Mouse (Mus musculus): ENCODE data around the gene Per1.

DNA sequence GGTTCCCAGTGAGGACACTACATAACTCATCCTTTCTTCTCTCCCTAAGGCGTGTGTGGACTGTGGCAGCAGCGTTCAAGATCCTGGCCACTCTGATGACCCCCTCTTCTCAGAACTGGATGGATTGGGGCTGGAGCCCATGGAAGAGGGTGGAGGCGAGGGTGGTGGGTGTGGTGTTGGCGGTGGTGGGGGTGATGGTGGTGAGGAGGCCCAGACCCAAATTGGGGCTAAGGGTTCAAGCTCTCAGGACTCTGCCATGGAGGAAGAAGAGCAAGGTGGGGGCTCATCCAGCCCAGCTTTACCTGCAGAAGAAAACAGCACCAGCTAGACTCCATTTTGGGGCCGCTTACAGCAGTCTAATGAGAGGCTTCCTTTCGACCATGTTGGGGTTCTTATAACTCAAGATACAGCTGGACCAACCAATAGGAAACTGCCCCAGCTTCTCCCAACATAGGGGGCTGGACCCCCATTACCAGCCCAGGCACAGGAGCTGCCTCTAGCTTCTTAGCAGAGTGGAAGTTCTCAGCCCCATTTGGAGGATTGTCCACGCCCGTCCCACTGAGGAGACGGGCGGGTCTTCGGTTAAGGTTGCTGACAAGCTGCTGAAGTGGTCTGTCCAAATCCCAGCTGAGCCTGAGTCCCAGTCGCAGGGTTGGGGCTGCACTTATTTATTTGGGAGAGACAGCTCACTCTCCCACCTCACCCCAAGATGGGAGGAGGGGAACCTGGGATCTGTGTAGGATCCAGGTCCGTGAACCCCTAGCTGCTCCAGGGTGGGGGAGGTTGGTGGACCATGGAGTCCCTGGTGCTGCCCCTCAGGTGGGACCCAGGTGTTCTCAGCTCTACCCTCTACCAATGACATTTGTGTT, 14.2 kb downstream of the Per1 start:
- TF ChIP-seq CTCF (IDR thresholded peaks at IDR 0.05; ENCODE audit: control insufficient read depth, insufficient read depth, insufficient read length): no peak
- TF ChIP-seq USF1 (IDR thresholded peaks at IDR 0.05; ENCODE audit: low read depth): no peak
- no peak for TF ChIP-seq FOSL1 (IDR thresholded peaks at IDR 0.05; ENCODE audit: insufficient read depth, low read length, poor library complexity, severe bottlenecking)
- TF ChIP-seq MYOG (IDR thresholded peaks at IDR 0.05; ENCODE audit: control insufficient read depth, extremely low read depth, insufficient read length): no peak
- no peak for TF ChIP-seq CEBPB (IDR thresholded peaks at IDR 0.05; ENCODE audit: low read depth)

Data from C2C12 (cell line).